Mouse (Mus musculus) left cerebral cortex, adult 8-10 months (tissue): ENCODE results near the gene Tspo2. TPM values are rescaled to one million over a fixed set of nuclear protein-coding genes. Genes with fewer than 3 reads are reported as not detected.
"Not testable (repeated sequence)": the region's sequence is repeated elsewhere in the genome, so short reads cannot be mapped to it uniquely, and the experiment has no call there.

Source experiments
- DNase-seq, 2 experiments: peaks; one replicate each; pipeline ENCODE4 v3.0.0; 2022; ENCODE audit warnings: low spot score in 2 of 2
- total RNA-seq, 4 experiments: library from RNA; stranded (reverse); gene quantifications; 2 replicates each; pipeline ENCODE4 v1.2.4; 2022

Gene Tspo2
- not detected for total RNA-seq

GRCm38 (mm10) chr17:48451353-48451675 lies at the start of gene Tspo2:
Tspo2 (minus strand) TSS chr17:48451522.
- DNase-seq = no peak

- no peak for DNase-seq
These were observed 49.6 kb upstream of the Tspo2 start for GRCm38 (mm10) chr17:48500846-48501445.

DNA sequence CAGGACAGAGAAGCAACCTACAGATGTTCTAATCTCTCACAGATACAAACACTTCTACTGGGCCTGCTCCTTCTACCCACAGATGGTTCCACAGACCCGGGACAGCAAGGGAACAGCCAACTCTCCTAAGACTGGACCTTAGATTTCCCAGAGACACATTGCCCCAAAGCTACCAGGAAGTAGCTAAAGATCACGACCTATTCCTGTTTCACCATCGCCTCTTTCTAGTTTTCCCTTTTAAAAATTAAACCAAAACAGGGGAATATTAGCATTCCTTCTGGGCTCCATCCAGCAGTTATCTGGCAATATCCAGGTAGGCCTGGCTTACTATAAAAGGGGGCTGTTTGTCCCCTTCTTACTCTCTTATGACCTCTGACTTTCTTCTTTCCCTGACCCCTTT lies 46.7 kb upstream of the Tspo2 start:
- no peak for DNase-seq

- DNase-seq = no peak
These were observed 42.7 kb upstream of the Tspo2 start for GRCm38 (mm10) chr17:48493986-48494385.

DNA sequence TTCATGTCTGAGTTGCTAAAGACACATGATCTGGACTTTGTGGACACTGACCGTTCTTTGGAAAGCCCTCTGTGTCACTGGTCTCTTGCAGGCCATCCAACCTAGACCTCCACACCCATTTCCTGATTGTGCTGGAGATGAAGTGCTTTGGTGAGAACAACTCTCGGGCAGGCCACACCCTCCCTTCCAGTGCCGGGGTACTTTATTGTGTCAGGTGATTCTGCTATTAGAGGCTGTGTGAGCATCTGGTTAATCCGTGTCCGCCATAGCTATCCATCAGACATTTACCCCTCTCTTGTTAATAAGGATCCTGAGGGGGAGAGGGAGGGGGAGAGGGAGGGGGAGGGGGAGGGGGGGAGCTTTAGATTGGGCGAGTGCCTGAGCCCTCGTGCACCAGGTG lies 42.3 kb upstream of the Tspo2 start:
- DNase-seq = no peak

- DNase-seq = no peak
These were observed 41.3 kb upstream of the Tspo2 start for GRCm38 (mm10) chr17:48492621-48493020.

DNA sequence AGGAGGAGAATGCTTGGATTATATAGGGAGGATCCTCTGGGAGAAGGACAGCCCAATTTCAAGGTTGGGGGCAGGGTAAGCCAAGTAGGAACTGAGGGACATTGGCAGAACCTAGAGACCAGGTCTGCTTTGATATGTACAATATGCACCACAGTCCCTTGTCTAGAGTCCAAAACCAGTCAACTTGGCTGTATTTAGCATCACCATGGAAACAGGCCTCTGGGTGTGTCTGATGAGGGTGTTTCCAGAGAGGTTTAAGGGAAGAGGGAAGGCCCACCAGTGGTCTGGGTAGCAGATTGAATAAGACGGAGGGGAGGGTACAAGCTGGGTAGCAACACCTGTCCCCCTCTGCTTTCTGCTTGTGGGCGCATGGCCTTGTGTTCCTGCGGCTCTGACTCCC lies 38.1 kb upstream of the Tspo2 start:
- DNase-seq = no peak

DNA sequence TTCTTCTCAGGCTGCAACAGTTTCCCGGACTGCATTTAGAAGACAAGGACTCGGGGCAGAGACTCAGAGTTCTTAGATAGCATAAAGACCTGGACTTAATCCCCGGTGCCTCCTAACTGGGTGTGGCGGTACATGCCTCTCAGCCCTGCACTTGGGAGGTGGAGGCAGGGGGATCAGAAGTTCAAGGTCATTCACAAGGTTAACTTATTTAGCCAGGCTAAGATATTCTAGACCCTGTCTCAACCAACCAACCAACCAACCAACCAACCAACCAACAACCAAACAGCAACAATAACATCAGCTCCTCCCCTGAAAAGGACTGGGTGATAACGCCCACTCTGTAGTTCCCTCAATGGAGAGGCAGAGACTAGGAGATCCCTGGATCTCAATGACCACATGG lies 32.9 kb upstream of the Tspo2 start:
- DNase-seq = no peak

DNA sequence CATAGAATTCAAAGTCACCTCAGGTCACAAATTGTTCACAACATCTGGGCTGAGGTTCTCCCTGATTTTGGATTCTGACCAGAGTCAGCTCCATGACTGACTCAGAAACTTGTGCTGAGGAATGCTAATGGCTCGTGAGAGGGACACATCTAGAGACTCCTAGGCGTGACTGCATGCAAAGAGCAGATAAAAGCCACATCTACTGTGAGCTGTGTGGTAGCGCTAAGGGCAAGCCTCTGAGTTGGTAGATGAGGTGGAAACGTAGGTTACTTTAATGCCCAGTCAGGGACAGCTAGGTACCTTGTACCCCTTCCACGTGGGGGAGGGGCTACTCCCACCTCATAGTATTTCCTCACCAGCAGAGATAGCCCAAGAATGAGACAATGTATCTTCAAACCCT lies 32.4 kb upstream of the Tspo2 start:
- no peak for DNase-seq

DNA sequence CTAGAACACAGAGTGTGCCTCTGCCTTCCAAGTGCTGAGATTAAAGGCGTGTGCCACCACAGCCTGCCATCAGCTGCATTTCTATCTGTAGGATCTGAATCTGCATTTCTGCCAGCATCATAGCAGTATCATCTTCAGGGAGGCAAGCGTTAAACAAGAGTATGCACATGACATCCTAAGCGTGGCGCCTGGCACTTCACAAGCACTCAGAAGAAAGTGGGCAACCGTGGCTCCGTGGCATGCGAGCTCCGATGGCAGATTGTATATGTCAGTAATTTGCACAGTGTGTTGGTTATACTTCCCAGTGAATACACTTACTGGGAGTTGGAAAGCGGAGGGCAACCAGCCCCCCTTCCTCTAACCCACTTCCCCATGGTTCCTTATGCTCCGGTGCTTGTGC lies 28.6 kb upstream of the Tspo2 start:
- no peak for DNase-seq

DNA sequence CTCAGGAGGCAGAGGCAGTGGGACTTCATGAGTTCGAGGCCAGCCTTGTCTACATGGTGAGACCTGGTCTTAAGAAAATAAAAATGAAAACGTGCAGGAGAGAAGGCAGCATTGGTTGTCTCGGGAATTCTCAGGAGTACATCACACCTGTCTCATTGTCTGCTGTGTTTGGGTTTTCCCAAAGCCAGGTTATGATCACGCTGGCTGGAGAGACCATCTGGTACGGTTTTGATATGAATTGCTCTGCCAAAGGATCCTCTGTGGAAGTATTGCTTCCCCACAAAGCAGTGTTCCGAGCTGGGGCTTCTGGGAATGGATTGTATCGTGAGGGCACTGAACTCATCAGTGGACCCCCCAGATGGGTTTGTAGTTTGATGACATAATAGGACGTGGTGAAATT lies 24.1 kb upstream of the Tspo2 start:
- no peak for DNase-seq

- not testable (repeated sequence) for DNase-seq
These were observed 23.0 kb upstream of the Tspo2 start for GRCm38 (mm10) chr17:48474282-48474681.

DNA sequence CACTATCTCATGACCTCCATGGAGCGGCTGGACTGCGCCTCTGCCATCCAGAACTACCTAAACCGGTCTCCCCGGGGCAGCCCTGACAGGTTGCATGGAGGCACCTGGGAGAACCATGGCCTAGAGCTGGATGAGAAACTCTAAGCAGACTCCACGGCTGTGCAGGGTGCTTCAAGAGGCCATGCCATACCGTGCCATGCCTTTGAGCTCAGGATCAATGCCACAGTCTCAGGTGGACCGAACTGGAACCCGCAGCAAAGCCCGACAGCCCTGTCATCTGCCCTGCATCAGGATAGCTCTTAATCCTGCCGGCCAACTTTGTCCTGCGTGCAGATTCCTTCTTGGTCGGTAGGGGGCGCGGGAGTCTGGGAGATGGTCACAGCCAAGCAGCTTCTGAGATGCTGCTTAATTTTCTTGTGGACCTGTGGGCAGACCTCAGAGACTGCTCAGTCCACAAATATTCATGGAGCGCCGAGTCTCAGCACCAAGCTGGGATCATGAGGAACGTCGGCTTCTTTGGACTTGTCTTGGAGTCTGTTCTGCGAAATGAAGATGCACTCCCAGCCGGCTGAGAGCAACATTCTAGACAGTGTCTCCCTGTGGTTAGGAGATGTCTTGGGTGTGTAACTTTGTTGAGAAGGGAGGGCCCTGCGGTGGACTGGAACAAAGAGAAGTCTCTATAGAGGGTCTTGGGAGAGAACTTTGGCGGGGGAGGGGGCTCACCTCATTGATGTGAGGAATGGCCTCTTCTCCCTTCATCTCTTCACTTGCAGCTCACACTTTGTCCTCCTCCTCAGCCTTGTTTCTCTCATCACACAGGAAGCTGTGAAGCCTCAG lies 16.3 kb upstream of the Tspo2 start:
- peak; percentile 50 to 88 for DNase-seq

DNA sequence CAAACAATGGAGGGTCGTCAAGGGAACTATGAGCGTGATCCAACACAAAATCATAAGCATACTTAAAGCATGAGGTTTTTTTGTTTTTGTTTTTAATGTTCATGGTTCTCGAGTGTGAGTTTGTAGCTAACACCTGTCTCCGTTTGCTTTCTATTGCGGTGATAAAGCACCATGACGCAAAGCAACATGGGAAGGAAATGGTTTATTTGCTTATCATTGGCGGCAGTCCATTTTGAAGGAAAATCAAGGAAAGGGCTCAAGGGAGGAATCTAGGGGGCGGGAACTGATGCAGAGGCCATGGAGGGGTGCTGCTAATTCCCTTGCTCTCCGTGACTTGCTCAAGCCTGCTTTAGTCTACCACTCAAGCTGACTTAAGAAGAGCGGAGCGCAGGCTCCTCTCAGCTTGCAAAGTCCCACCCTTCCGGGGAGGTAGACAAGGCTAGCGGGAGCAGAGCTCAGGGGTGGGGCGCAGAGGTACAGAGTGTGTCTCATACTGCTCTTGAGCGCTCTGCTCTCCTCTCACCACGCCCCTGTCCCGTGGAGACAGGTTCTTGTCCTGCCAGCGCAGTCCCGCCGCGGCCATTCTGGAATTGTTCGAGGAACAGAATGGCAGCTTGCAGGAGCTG lies 15.6 kb upstream of the Tspo2 start:
- DNase-seq = no peak

DNA sequence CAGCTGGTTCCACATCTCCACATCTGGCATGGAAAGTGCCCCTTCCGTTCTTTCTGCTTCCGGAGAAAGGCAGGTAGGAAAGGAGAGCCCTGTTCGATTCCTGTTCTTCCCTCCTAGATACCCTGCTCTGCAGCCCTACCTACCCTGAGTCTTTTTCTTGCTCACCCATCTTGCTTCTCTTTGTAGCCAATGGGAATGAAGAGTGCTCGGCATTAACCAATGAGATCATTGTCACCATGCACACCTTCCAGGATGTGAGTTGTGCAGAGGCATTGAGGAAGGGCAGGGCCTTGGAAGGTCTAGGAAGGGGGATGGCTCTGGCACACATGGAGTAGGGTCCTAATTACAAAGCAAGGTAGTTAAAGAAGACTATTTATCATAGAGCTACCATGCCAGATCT lies 12.1 kb upstream of the Tspo2 start:
- no peak for DNase-seq

GRCm38 (mm10) chr17:48462096-48462495 lies 10.8 kb upstream of the Tspo2 start:
- DNase-seq = no peak

GRCm38 (mm10) chr17:48457971-48458653 lies 6.8 kb upstream of the Tspo2 start:
- DNase-seq = no peak

DNA sequence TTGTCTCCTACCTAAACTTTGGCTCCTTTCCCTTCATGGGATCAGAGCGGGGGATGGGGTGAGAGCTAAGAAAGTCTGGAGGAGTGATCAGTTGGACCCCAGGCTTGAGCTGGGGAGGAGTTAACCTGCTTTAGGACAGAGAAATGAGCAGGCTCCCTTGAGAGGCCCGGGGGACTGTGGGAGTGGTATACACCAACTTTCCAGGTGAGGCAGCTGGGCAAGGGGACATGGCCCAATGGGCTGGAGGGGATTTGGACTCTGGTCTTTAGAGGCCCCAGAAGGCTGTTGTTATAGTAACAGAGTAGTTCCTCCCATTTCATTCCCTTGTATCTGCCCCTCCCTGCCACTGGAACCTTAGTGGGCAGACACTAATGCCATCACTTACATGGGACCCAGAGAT lies 4.6 kb upstream of the Tspo2 start:
- DNase-seq = no peak

DNA sequence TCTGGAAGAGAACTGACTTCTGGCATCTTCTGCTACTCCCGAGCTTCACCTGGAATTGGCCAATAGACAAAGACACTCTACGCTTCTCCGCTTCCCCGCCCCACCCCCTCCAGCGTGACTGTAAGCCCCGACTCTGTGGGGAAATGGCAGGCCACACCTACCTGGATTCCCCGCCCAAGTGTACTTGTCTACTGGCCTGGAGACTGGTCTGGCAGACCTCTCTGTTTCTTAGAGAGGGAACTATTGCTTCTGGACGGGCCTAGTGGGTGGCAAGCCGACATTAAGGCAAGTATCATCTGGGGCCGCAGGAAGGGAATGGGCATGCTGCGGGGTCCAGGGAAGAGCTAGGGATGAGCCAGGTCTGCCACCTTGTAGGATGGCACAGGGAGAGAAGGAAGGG lies 3.4 kb upstream of the Tspo2 start, which contains the start of gene Unc5cl:
Unc5cl (plus strand) TSS at position 214 of the 400 bp plus-strand sequence.
- DNase-seq = no peak

- no peak for DNase-seq
These were observed 2.9 kb upstream of the Tspo2 start for GRCm38 (mm10) chr17:48454190-48454589.

GRCm38 (mm10) chr17:48453489-48453888 lies 2.2 kb upstream of the Tspo2 start:
- DNase-seq = no peak
